Mouse (Mus musculus) intestine, embryonic 14.5 days (tissue): ENCODE measurements around the gene Casp3. TPM values are rescaled to one million over a fixed set of nuclear protein-coding genes. Genes with fewer than 3 reads are reported as not detected.

Experiments
- ATAC-seq: fragments of 200-750 bp; cut with Nextera tagmentation; replicated peaks from 2 replicates; pipeline ENCODE4 v1.8.0; 2017; ENCODE audit warnings: low read depth, moderate number of reproducible peaks, moderate TSS enrichment, moderate library complexity; ENCODE audit not compliant: low FRiP score, low TSS enrichment
- DNase-seq: peaks from one replicate; pipeline ENCODE4 v3.0.0-alpha.2; 2018; ENCODE audit warnings: low spot score
- H3K27ac ChIP-seq: fragments of 300-500 bp; sonication (generic); 2 replicates; pipeline ENCODE4 v1.5.1; 2014; ENCODE audit warnings: low read depth, mild to moderate bottlenecking, control low read depth
- H3K27me3 ChIP-seq: fragments of 300-500 bp; sonication (generic); replicated peaks from 2 replicates; pipeline ENCODE4 v1.6.1; 2014; ENCODE audit warnings: low read length, control low read depth; ENCODE audit not compliant: control insufficient read depth, insufficient read depth
- H3K36me3 ChIP-seq: fragments of 300-500 bp; sonication (generic); 2 replicates; pipeline ENCODE4 v1.6.1; 2014; ENCODE audit warnings: low read length, control low read depth; ENCODE audit not compliant: control insufficient read depth, insufficient read depth
- H3K4me1 ChIP-seq: fragments of 300-500 bp; sonication (generic); replicated peaks from 2 replicates; pipeline ENCODE4 v1.6.1; 2014; ENCODE audit warnings: low read length, control low read depth, mixed read lengths; ENCODE audit not compliant: control insufficient read depth, insufficient read depth
- H3K4me2 ChIP-seq: fragments of 300-500 bp; sonication (generic); 2 replicates; pipeline ENCODE4 v1.6.1; 2014; ENCODE audit warnings: low read length
- H3K4me3 ChIP-seq: fragments of 300-500 bp; sonication (generic); 2 replicates; pipeline ENCODE4 v1.5.1; 2014; ENCODE audit warnings: low read depth, low read length, control low read depth, mixed read lengths
- H3K9ac ChIP-seq: fragments of 300-500 bp; sonication (generic); 2 replicates; pipeline ENCODE4 v1.6.1; 2014; ENCODE audit warnings: mild to moderate bottlenecking, low read length
- H3K9me3 ChIP-seq: fragments of 300-500 bp; sonication (generic); 2 replicates; pipeline ENCODE4 v1.6.1; 2016; ENCODE audit warnings: low read length, control low read depth; ENCODE audit not compliant: control insufficient read depth
- WGBS: fragments of 180-500 bp; shearing (Covaris S2); extraction: QIAGEN DNeasy Blood & Tissue Kit; methylation state at CpG from one replicate; pipeline ENCODE4 v1.1.7; 2014; 5-methylcytosine and 5-hydroxymethylcytosine counted together
- polyA plus RNA-seq: library from polyadenylated mRNA; unstranded; fragments of >200 nt; fragmentation: Nextera tagmentation; extraction: Ambion mirVana; gene quantifications from 2 replicates; pipeline ENCODE4 v1.2.1, GENCODE M21; 2014

Casp3 gene
- 57.1 and 63.7 TPM in 2 replicates for polyA plus RNA-seq

GRCm38 (mm10) chr8:46616879-46617689, at the start of gene Casp3, which contains the start of gene Primpol:
TSS of gene Casp3 (plus strand) at chr8:46617291.
TSS of gene Primpol (minus strand) at chr8:46617212.
- H3K4me2 ChIP-seq, result peak within 1 kb of the TSS; percentile 99
- peak within 1 kb of the TSS; percentile 88 for H3K27ac ChIP-seq
- H3K36me3 ChIP-seq, result no peaks in the 10 kb centered on the region
- H3K27me3 ChIP-seq, result no peaks in the 10 kb centered on the region
- H3K4me3 ChIP-seq, result peak within 1 kb of the TSS; percentile 77
- no peaks in the 10 kb centered on the region for H3K9me3 ChIP-seq
- peaks cover 13% of the 10 kb centered on the region; the same call in 1 of the 2 replicates for H3K4me1 ChIP-seq
- DNase-seq (peak; percentile 99), ATAC-seq (peak; percentile 98)
- under 1% methylated on average over 53 of the region's 54 CpGs for WGBS
- peak within 1 kb of the TSS; percentile 78 for H3K9ac ChIP-seq

- no peak overlapping the region for H3K27ac ChIP-seq
- no peaks in the 10 kb centered on the region for H3K27me3 ChIP-seq
- H3K4me1 ChIP-seq, result 0 out of 2 replicates have a peak, but pooled peaks cover 4% of the 10 kb centered on the region
- H3K9me3 ChIP-seq, result no peaks in the 10 kb centered on the region
- DNase-seq, result no peak
- H3K9ac ChIP-seq, result no peak overlapping the region
- no peak overlapping the region for H3K4me3 ChIP-seq
- no peak overlapping the region for H3K4me2 ChIP-seq
- whole genome bisulfite sequencing, result 83% methylated on average over 8 of the region's 8 CpGs
- no peak for ATAC-seq
- peaks cover 22% of the 10 kb centered on the region for H3K36me3 ChIP-seq
These were observed 49.1 kb upstream of the Casp3 start for GRCm38 (mm10) chr8:46567946-46568345.

- WGBS, result 79% methylated on average over 2 of the region's 2 CpGs
- ATAC-seq (no peak), DNase-seq (no peak)
These were observed 48.1 kb upstream of the Casp3 start for GRCm38 (mm10) chr8:46568942-46569341.

GRCm38 (mm10) chr8:46569659-46570441, 47.2 kb upstream of the Casp3 start:
- Histone ChIP-seq H3K9me3 (no peaks in the 10 kb centered on the region), H3K9ac (no peak overlapping the region), H3K36me3 (peaks cover 34% of the 10 kb centered on the region), H3K4me2 (no peak overlapping the region), H3K27ac (0 out of 2 replicates have a peak overlapping the region, but pooled peaks have one; percentile 5), H3K4me3 (no peak overlapping the region), H3K4me1 (0 out of 2 replicates have a peak, but pooled peaks cover 4% of the 10 kb centered on the region), H3K27me3 (no peaks in the 10 kb centered on the region)
- DNase-seq (peak; percentile 54), ATAC-seq (peak; percentile 61; the same call in 1 of the 2 replicates)
- 81% methylated on average over 19 of the region's 19 CpGs for WGBS

More at GRCm38 (mm10) chr8:46568942-46569341, 48.1 kb upstream of the Casp3 start:
- H3K9me3 ChIP-seq, result no peaks in the 10 kb centered on the region
- H3K27ac ChIP-seq, result no peak overlapping the region
- peaks cover 26% of the 10 kb centered on the region for H3K36me3 ChIP-seq
- H3K4me1 ChIP-seq, result 0 out of 2 replicates have a peak, but pooled peaks cover 4% of the 10 kb centered on the region
- no peak overlapping the region for H3K4me3 ChIP-seq
- no peak overlapping the region for H3K9ac ChIP-seq
- H3K27me3 ChIP-seq, result no peaks in the 10 kb centered on the region
- no peak overlapping the region for H3K4me2 ChIP-seq

- 0 out of 2 replicates have a peak, but pooled peaks have one; percentile 55 for ATAC-seq
These were observed 46.4 kb upstream of the Casp3 start for GRCm38 (mm10) chr8:46570673-46571072.

GRCm38 (mm10) chr8:46573446-46573845, 43.6 kb upstream of the Casp3 start:
- ATAC-seq, result no peak
- H3K9ac ChIP-seq, result no peak overlapping the region
- no peak for DNase-seq
- H3K4me1 ChIP-seq, result 0 out of 2 replicates have a peak, but pooled peaks cover 4% of the 10 kb centered on the region
- H3K4me2 ChIP-seq, result no peak overlapping the region
- no peak overlapping the region for H3K4me3 ChIP-seq
- 85% methylated on average over 2 of the region's 2 CpGs for WGBS
- H3K9me3 ChIP-seq, result no peaks in the 10 kb centered on the region
- H3K27me3 ChIP-seq, result no peaks in the 10 kb centered on the region
- H3K27ac ChIP-seq, result no peak overlapping the region
- H3K36me3 ChIP-seq, result peaks cover 62% of the 10 kb centered on the region

More at GRCm38 (mm10) chr8:46570673-46571072, 46.4 kb upstream of the Casp3 start:
- no peak overlapping the region for H3K4me3 ChIP-seq
- H3K36me3 ChIP-seq, result peaks cover 40% of the 10 kb centered on the region
- 0 out of 2 replicates have a peak, but pooled peaks cover 4% of the 10 kb centered on the region for H3K4me1 ChIP-seq
- DNase-seq, result peak; percentile 53
- H3K4me2 ChIP-seq, result no peak overlapping the region
- H3K9ac ChIP-seq, result no peak overlapping the region
- WGBS, result 84% methylated on average over 9 of the region's 14 CpGs
- no peaks in the 10 kb centered on the region for H3K9me3 ChIP-seq
- no peak overlapping the region for H3K27ac ChIP-seq
- no peaks in the 10 kb centered on the region for H3K27me3 ChIP-seq

- 81% methylated on average over 2 of the region's 2 CpGs for WGBS
- no peak overlapping the region for H3K9ac ChIP-seq
- no peak overlapping the region for H3K4me2 ChIP-seq
- H3K4me1 ChIP-seq, result 0 out of 2 replicates have a peak, but pooled peaks cover 4% of the 10 kb centered on the region
- H3K27ac ChIP-seq, result no peak overlapping the region
- H3K27me3 ChIP-seq, result no peaks in the 10 kb centered on the region
- H3K9me3 ChIP-seq, result no peaks in the 10 kb centered on the region
- ATAC-seq, result no peak
- no peak for DNase-seq
- H3K4me3 ChIP-seq, result no peak overlapping the region
- peaks cover 67% of the 10 kb centered on the region for H3K36me3 ChIP-seq
These were observed 43.1 kb upstream of the Casp3 start for GRCm38 (mm10) chr8:46573964-46574363.

- Histone ChIP-seq H3K4me1 (no peaks in the 10 kb centered on the region), H3K4me3 (no peak overlapping the region), H3K9me3 (no peaks in the 10 kb centered on the region), H3K36me3 (peaks cover 72% of the 10 kb centered on the region), H3K27me3 (no peaks in the 10 kb centered on the region), H3K27ac (no peak overlapping the region), H3K9ac (no peak overlapping the region), H3K4me2 (no peak overlapping the region)
- DNase-seq (no peak), ATAC-seq (no peak)
- WGBS, result 91% methylated on average over 9 of the region's 9 CpGs
These were observed 38.3 kb upstream of the Casp3 start for GRCm38 (mm10) chr8:46578794-46579193.
